Mouse (Mus musculus) kidney, adult 11 months (tissue): ENCODE data around the gene Ctnnb1.
A peak's percentile ranks its signal among the peaks of the same experiment; 100 is the strongest.

Source experiments
- DNase-seq: peaks from one replicate; pipeline ENCODE4 v3.0.0; 2022

The Ctnnb1 gene

DNA sequence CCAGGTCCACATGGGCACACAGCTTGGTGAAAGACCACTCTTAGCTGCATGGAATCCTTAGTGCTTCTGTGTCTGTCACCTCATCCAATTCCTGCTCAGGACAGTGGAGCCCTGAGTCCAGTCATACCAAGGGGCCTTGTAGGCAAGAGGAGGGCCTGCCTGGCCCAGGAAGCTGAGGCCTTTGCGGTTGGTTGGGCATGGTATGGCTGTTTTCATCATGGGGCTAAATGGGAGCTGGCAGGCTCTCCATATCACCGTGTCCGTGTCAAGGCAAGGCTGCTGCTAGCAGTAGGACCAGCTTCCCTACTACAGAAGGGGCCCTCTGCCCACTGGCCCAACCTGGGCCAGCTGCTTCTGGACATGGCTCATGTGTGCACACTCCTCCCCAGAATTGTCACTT is 34.7 kb downstream of the Ctnnb1 start:
- DNase-seq: no peak

- no peak for DNase-seq
These were observed 35.2 kb downstream of the Ctnnb1 start for GRCm38 (mm10) chr9:120964224-120964623.

- DNase-seq: no peak
These were observed 36.0 kb downstream of the Ctnnb1 start for GRCm38 (mm10) chr9:120965007-120965406.

GRCm38 (mm10) chr9:120973026-120973515 is 44.1 kb downstream of the Ctnnb1 start:
- no peak for DNase-seq

- DNase-seq: no peak
These were observed 45.2 kb downstream of the Ctnnb1 start for GRCm38 (mm10) chr9:120974209-120974608.

DNA sequence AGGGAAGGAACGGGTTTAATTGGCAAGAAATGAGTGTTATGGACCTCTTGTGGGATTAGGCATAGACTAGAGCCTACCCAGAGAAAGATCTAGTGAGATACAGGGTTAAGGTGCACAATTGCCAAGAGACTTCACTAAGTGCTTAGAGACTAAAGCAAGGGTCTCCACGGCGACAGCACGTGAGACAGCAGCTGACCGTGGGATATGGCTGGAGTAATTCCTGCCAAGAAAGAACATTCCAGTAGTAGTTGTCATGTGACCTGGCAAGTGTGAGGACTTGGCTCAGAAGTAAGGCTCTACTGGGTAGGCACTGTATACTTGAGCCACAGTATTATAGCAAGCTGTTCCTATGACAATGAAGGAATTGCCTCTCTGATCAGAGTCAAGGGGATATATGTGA is 47.1 kb downstream of the Ctnnb1 start:
- DNase-seq: peak; percentile 72

GRCm38 (mm10) chr9:120976856-120977255 is 47.8 kb downstream of the Ctnnb1 start:
- no peak for DNase-seq

- no peak for DNase-seq
These were observed 52.8 kb downstream of the Ctnnb1 start for GRCm38 (mm10) chr9:120981777-120982176.

- DNase-seq: no peak
These were observed 54.8 kb downstream of the Ctnnb1 start for GRCm38 (mm10) chr9:120983849-120984248.

DNA sequence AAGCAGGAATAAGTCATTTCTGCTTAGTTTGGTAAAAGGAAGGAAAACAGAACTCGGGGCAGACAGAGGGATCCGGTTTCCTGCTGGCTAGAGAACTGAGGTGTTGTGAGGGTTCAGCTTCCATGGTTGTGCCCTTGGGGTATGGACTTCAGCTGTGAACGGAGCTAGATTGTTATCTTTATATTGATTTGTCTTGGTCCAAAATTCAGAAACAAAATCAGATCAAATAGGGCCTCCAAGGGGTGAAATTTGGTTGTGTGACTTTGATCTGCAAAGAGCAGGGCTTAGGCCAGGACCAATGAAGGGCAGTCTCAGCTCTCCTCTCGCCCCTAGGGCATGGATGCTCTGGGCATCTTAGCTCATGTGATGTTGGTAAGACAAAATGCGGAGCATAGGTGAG is 55.5 kb downstream of the Ctnnb1 start:
- DNase-seq: no peak

DNA sequence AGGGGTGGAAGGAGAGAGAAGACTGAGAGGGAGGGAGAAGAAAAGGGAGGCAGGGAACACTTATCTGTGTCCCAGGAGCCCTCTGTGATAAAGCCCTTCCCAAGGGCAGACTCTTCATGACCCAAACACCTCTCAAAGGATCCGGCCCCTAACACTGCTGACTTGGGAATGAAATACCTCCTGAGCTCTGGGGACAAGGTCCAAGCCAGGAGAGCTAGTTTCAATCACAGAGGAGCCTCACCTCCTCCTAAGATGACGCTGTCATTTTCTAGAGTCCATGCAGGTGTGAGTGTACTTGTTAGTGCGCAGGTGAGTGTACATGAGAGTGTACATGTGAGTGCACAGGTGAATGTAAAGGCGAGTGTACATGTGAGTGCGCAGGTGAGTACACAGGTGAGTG is 56.0 kb downstream of the Ctnnb1 start:
- DNase-seq: peak; percentile 53

- peak; percentile 51 for DNase-seq
These were observed 56.5 kb downstream of the Ctnnb1 start for GRCm38 (mm10) chr9:120985524-120985923.

DNA sequence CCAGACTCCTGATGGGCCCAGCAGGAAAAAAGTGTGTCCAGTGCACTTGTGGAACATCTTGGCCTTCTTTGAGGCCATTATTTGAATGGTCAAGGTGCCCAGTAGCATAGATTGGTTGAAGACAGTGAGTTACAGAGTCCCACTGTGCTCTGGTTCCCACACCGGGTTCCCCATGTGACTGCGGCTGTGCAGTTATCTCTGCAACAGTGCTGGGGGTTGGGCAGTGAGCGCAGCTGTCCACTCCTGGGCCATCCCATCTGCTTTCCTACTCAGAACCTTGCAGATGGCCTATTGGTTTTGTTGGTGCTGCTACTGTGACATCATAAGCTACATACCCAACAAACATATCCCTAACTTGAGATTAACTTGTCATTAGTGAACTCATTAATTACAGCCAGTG is 57.2 kb downstream of the Ctnnb1 start:
- no peak for DNase-seq

- no peak for DNase-seq
These were observed 58.0 kb downstream of the Ctnnb1 start for GRCm38 (mm10) chr9:120986994-120987393.

- no peak for DNase-seq
These were observed 59.1 kb downstream of the Ctnnb1 start for GRCm38 (mm10) chr9:120988088-120988487.

DNA sequence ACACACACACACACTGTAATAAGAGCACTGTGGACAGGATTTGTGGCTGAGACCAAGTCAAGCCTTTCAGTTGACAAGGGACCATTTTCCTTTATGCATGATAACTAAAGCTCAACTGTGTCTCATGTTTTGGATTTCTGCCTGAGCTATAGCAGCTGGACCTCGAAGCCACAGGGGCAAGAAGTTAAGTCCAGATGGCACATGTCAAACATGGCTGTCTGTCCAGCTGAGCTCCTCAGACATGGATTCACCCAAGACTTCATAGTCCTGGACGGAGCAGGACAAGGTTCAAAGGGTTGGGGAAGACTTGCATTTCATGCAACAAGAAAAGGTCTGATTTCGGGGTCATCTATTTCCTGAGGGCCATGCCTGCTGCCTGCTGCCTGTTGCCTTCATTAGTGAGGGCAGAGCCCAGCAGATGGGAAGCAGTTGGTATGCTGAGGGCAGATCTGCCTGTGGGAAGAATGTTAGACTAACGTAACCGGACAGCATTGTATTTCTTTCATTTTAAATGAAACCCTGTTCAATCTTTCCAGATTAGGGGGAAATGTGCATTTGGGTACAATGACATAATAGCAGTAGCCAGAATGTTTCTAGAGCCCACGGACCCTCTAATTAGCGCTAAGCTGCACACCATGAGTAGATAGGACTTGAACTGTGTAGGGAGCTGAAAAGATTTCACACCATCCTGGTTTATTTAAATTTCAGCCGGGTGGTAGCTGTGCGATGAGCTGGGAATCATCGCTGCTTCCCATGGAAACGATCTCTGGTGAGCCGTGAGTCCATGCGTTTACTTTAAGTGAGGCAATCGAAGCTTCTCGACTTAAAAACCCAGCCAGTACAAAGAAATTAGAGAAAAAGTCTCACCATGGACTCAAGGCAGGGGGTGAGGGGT is 61.0 kb downstream of the Ctnnb1 start:
- no peak for DNase-seq

DNA sequence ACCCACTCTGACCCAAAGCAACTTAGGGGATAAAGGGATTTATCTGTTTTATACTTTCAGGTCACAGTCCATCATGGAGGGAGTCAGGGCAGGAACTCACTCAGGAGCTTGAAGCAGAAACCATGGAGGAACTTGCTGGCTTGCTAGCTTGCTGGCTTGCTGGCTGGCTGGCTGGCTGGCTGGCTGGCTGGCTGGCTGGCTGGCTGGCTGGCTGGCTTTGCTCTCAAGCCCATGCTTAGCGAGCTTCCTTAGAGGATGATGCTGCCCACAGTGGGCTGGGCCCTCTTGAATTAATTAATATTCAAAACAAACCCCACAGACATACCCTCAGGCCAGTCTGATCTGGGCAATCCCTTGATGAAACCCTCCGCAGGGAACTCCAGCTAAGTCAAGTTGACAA is 62.8 kb downstream of the Ctnnb1 start:
- DNase-seq: no peak

DNA sequence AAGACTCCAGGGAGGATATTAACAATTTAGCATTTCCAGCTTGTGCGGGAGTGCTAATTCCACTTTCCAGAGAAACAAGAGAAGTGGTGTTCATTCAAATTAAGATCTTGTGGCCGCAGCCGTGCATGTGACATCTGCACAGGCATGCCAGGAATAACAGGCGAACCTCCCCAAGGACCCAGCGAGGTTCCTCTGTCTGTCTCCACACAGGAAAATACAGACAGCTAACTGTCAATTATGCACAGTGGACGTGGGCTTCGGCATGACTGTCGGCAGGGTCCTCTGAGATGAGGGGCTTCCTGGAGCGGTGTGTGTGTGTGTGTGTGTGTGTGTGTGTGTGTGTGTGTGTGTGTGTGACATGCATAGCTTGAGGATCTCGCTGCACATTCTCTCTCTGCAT is 64.0 kb downstream of the Ctnnb1 start:
- no peak for DNase-seq

DNA sequence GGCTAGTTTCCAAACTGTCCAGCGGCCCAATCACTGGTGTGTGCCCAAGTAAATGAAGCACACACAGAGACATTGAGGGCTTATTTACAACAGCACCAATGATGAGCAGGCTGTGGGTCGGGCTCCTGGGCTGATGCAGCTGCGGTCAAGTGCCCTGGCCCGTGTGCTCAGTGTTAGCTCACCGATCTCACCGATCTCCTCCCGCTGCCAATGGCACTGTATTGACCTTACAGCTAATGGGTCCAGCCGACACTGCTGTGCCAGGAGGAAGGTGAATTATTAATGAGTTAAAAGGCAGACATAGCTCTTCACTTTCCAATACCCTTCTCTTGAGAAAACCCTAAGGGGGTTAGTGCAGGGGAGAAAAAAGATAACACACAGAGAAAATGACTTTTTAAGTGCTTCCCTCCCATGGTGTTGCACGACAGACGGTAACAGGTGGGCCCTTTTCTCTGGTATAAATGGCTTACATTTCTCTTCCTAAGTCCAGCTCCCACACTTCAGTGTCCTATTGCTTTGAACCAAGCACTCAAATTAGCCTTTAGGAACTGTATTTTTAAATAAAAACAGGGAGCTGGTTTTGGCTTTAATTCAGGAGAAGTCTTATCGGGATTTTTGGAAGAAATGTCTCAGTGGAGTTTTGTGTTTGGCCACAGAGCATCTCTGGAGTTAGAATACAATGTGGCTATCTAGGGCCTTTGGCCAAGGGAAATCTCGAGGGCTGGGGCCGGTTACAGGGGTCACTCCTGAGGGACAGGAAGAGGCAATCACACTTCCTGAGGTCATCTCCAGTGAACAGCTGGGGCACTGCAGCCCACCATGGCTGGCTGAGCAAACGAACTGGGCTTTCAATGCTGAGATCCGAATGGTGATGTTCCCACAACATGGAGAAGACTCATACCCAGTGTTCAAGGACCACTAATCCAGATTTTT is 65.5 kb downstream of the Ctnnb1 start:
- peak; percentile 67 for DNase-seq

DNA sequence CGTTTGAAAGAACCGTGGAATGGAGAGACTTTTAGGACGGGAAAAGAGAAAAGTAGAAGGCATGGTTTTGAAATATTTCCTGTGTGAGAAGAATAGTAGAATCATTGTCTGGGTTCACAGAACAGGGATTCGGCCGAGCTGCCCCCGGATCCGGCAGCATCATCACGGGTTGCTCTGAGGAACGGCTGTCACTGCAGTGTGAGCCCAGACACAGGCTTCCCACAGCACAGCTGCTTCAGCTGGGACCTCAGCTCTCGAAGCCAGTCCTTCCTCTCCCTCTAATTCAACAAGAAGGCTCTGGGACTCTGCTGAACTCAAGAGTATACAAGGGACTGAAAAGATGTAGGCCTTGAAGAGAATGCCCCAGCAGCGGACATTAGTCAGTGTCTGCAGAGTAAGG is 69.7 kb downstream of the Ctnnb1 start:
- no peak for DNase-seq

GRCm38 (mm10) chr9:121000641-121001320 is 71.8 kb downstream of the Ctnnb1 start:
- DNase-seq: peak; percentile 32

GRCm38 (mm10) chr9:121001681-121002540 is 72.9 kb downstream of the Ctnnb1 start:
- peak; percentile 82 for DNase-seq
